Mouse (Mus musculus) thymus, adult 2 months (tissue): ENCODE data around the gene Ranbp1.

Experiments
- CTCF ChIP-seq: fragments of 200-500 bp; IDR thresholded peaks from 2 replicates; pipeline ENCODE4 v1.5.1; 2012; ENCODE audit warnings: mild to moderate bottlenecking, control low read depth, low read length, moderate library complexity, borderline replicate concordance; ENCODE audit not compliant: control insufficient read depth, poor library complexity, insufficient read depth; ENCODE audit errors: extremely low read depth
- POLR2A ChIP-seq: fragments of 200-500 bp; IDR thresholded peaks from 2 replicates; pipeline ENCODE4 v1.6.1; 2012; ENCODE audit warnings: mild to moderate bottlenecking, low read length, control low read depth, moderate library complexity; ENCODE audit not compliant: control insufficient read depth, poor library complexity, insufficient read depth; ENCODE audit errors: extremely low read depth

DNA sequence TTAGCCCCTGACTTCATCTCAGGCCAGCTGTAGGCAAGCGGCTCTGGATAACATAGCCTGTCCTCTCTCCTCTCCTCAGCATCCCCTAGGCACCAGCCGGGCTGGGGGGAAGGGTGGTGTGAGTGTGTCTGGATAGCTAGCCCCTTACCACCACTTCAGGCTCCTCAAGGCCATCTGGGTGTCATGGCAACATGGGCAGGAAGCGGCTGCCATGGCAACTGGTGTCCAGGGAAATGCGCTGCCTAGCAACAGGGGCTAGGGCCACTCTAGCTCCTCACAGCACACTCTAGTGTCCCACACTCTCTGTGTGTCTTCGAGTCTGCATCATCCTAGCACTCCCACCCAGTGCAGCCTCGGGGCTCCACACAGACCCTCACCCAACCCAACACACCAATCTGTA, 34.8 kb downstream of the Ranbp1 start:
- TF ChIP-seq CTCF (no peak), POLR2A (no peak)
